Mouse (Mus musculus) liver, embryonic 15.5 days (tissue): ENCODE measurements around the gene Eef1g. TPM values are rescaled to one million over a fixed set of nuclear protein-coding genes. Genes with fewer than 3 reads are reported as not detected.

Source experiments
- ATAC-seq: fragments of 200-750 bp; cut with Nextera tagmentation; 2 replicates; pipeline ENCODE4 v1.8.0; 2017; ENCODE audit warnings: moderate number of reproducible peaks, mild to moderate bottlenecking, moderate library complexity; ENCODE audit not compliant: insufficient read depth
- H3K27ac ChIP-seq: fragments of 300-500 bp; sonication (generic); replicated peaks from 2 replicates; pipeline ENCODE4 v1.5.1; 2015; ENCODE audit warnings: mild to moderate bottlenecking, inconsistent platforms
- H3K27me3 ChIP-seq: fragments of 300-500 bp; sonication (generic); 2 replicates; pipeline ENCODE4 v1.6.1; 2015; ENCODE audit warnings: mild to moderate bottlenecking, inconsistent platforms
- H3K36me3 ChIP-seq: fragments of 300-500 bp; sonication (generic); replicated peaks from 2 replicates; pipeline ENCODE4 v1.6.1; 2015; ENCODE audit warnings: moderate library complexity, mild to moderate bottlenecking, inconsistent platforms
- H3K4me1 ChIP-seq: fragments of 300-500 bp; sonication (generic); replicated peaks from 2 replicates; pipeline ENCODE4 v1.6.1; 2015; ENCODE audit warnings: inconsistent platforms
- H3K4me2 ChIP-seq: fragments of 300-500 bp; sonication (generic); 2 replicates; pipeline ENCODE4 v1.6.1; 2015; ENCODE audit warnings: moderate library complexity, mild to moderate bottlenecking, inconsistent platforms
- H3K4me3 ChIP-seq: fragments of 300-500 bp; sonication (generic); replicated peaks from 2 replicates; pipeline ENCODE4 v1.5.1; 2015; ENCODE audit warnings: mild to moderate bottlenecking, inconsistent platforms
- H3K9ac ChIP-seq: fragments of 300-500 bp; sonication (generic); 2 replicates; pipeline ENCODE4 v1.6.1; 2015; ENCODE audit warnings: moderate library complexity, mild to moderate bottlenecking, inconsistent platforms
- H3K9me3 ChIP-seq: fragments of 300-500 bp; sonication (generic); replicated peaks from 2 replicates; pipeline ENCODE4 v1.6.1; 2016; ENCODE audit warnings: inconsistent platforms
- WGBS: fragments of 180-500 bp; shearing (Covaris S2); methylation state at CpG from one replicate; pipeline ENCODE4 v1.1.7; 2015; ENCODE audit warnings: mixed read lengths; ENCODE audit not compliant: insufficient replicate concordance; 5-methylcytosine and 5-hydroxymethylcytosine counted together
- polyA plus RNA-seq: library from polyadenylated mRNA; unstranded; fragments of >200 nt; fragmentation: Nextera tagmentation; extraction: Ambion mirVana; gene quantifications from 2 replicates; pipeline ENCODE4 v1.2.1, GENCODE M21; 2015

The Eef1g gene
- polyA plus RNA-seq, 1 experiment from 2014 or later = 180 TPM

DNA sequence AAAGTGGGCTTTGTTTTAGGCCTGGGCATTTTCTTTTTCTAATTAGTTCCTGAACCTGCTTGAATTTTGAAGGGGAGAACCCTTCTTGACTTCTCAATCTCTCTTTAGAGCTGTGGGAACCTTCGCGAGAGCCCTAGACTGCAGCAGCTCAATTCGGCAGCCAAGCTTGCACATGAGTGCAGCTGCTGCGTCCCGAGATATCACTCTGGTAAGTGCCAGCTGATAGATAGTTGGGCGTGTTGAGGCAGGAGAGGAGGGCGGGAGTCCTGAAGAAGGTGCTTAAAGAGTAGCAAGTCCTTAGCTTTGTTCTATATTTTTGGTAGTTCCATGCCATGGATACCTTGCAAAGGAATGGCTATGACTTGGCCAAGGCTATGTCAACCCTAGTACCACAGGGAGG is 19.9 kb upstream of the Eef1g start:
- 32% methylated on average over 7 of the region's 7 CpGs for WGBS
- Histone ChIP-seq H3K9me3 (no peaks in the 10 kb centered on the region), H3K9ac (no peak overlapping the region), H3K4me3 (no peak overlapping the region; the same call in 1 of the 2 replicates), H3K4me2 (peak overlapping the region; percentile 85), H3K27me3 (no peaks in the 10 kb centered on the region), H3K27ac (peak overlapping the region; percentile 77), H3K36me3 (peaks cover 85% of the 10 kb centered on the region), H3K4me1 (peaks cover 60% of the 10 kb centered on the region)
- ATAC-seq = peak; percentile 35; the same call in 1 of the 2 replicates

GRCm38 (mm10) chr19:8950190-8950589 is 16.7 kb upstream of the Eef1g start:
- Histone ChIP-seq H3K4me3 (no peak overlapping the region), H3K27ac (no peak overlapping the region), H3K9ac (no peak overlapping the region), H3K4me2 (no peak overlapping the region), H3K9me3 (no peaks in the 10 kb centered on the region), H3K36me3 (peaks cover 81% of the 10 kb centered on the region), H3K4me1 (peaks cover 62% of the 10 kb centered on the region), H3K27me3 (no peaks in the 10 kb centered on the region)
- no peak for ATAC-seq
- WGBS = 70% methylated on average over 5 of the region's 5 CpGs

- 82% methylated on average over 9 of the region's 9 CpGs for WGBS
- H3K9ac ChIP-seq = no peak overlapping the region
- H3K4me2 ChIP-seq = peak overlapping the region; percentile 90
- H3K9me3 ChIP-seq = no peaks in the 10 kb centered on the region
- ATAC-seq = no peak
- H3K27ac ChIP-seq = peak overlapping the region; percentile 83; the same call in 1 of the 2 replicates
- H3K27me3 ChIP-seq = no peaks in the 10 kb centered on the region
- H3K4me1 ChIP-seq = peaks cover 48% of the 10 kb centered on the region
- H3K4me3 ChIP-seq = no peak overlapping the region
- H3K36me3 ChIP-seq = peaks cover 76% of the 10 kb centered on the region
These were observed 14.6 kb upstream of the Eef1g start for GRCm38 (mm10) chr19:8952241-8952640.

DNA sequence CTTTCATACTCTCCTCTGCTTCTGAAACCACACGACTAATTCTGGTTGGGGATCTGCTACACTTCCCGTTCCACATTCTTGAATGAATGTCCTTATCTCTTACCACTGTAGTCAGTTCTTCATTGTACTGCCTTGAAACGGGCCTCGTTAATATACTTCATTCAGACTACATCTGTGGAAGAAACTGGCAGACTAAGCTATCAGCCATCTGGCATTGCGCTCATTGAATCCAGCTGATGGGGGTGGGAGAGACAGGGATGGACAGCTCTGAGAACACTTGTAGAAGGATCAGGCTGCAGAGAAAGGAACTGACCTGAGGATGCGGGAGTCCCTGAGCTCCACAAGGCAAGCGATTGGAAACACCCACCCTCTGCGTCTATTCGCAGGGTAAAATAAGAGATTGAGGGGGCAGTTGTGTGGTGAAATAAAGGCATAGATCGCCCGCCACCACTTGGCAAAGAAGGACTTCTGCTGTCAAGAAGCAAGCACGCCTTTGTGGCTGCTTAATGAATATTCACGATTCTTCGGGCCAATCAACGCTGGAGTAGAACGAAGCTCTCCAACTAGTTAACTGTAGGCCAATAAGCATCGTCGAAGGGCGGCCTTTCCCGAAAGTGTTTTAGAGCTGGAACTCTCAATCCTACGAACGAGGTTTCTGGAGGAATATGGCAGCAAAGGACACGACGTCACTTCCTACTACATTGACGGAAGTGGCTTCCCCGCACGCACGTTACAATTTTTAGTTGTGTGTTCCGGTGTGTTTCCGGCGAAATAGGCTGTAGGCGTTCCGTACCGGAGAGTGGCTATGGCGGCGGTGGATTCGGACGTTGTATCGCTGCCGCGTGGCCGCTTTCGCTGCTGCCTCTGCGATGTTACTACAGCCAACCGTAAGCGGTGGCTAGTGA is 13.5 kb upstream of the Eef1g start, which contains the start of gene Tut1:
Gene Tut1, plus strand, starts transcription at position 713 of the 905 bp plus-strand sequence.
- Histone ChIP-seq H3K9ac (peak within 1 kb of the TSS; percentile 65), H3K9me3 (no peaks in the 10 kb centered on the region), H3K4me3 (peak within 1 kb of the TSS; percentile 80), H3K4me2 (peak within 1 kb of the TSS; percentile 90), H3K36me3 (peaks cover 73% of the 10 kb centered on the region), H3K27ac (peak within 1 kb of the TSS; percentile 83), H3K27me3 (no peaks in the 10 kb centered on the region), H3K4me1 (peaks cover 39% of the 10 kb centered on the region)
- WGBS = under 1% methylated on average over 46 of the region's 46 CpGs
- peak; percentile 90 for ATAC-seq

GRCm38 (mm10) chr19:8954171-8954570 is 12.7 kb upstream of the Eef1g start:
- H3K4me2 ChIP-seq = peak overlapping the region; percentile 90
- peaks cover 72% of the 10 kb centered on the region for H3K36me3 ChIP-seq
- H3K4me3 ChIP-seq = peak overlapping the region; percentile 80
- peak overlapping the region; percentile 83 for H3K27ac ChIP-seq
- ATAC-seq = no peak
- H3K9ac ChIP-seq = peak overlapping the region; percentile 65
- H3K4me1 ChIP-seq = peaks cover 39% of the 10 kb centered on the region
- H3K27me3 ChIP-seq = no peaks in the 10 kb centered on the region
- H3K9me3 ChIP-seq = no peaks in the 10 kb centered on the region
- 1% methylated on average over 9 of the region's 9 CpGs for WGBS

- no peaks in the 10 kb centered on the region for H3K9me3 ChIP-seq
- H3K27me3 ChIP-seq = no peaks in the 10 kb centered on the region
- no peak overlapping the region for H3K4me3 ChIP-seq
- H3K4me1 ChIP-seq = peaks cover 19% of the 10 kb centered on the region
- WGBS = 59% methylated on average over 2 of the region's 2 CpGs
- H3K9ac ChIP-seq = no peak overlapping the region
- no peak for ATAC-seq
- H3K4me2 ChIP-seq = no peak overlapping the region
- H3K27ac ChIP-seq = no peak overlapping the region
- peaks cover 84% of the 10 kb centered on the region for H3K36me3 ChIP-seq
These were observed 4.6 kb upstream of the Eef1g start for GRCm38 (mm10) chr19:8962256-8962655.

DNA sequence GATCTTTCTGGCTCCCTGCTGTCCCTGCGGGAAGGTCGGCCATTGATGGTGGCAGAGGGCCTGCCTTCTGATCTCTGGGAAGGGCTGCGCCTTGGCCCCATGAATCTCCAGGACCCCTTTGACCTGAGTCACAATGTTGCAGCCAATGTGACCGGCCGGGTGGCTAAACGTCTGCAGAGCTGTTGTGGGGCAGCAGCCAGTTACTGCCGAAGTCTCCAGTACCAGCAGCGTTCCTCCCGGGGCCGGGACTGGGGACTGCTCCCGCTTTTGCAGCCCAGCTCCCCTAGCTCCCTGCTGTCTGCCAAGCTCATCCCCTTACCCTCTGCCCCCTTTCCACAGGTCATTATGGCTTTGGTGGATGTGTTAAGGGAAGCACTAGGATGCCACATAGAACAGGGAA is 1.8 kb upstream of the Eef1g start:
- Histone ChIP-seq H3K9me3 (no peaks in the 10 kb centered on the region), H3K4me1 (peaks cover 39% of the 10 kb centered on the region), H3K9ac (no peak overlapping the region), H3K4me2 (no peak overlapping the region), H3K4me3 (no peak overlapping the region), H3K27me3 (no peaks in the 10 kb centered on the region), H3K36me3 (peaks cover 74% of the 10 kb centered on the region), H3K27ac (no peak overlapping the region)
- no peak for ATAC-seq
- 87% methylated on average over 11 of the region's 11 CpGs for WGBS

DNA sequence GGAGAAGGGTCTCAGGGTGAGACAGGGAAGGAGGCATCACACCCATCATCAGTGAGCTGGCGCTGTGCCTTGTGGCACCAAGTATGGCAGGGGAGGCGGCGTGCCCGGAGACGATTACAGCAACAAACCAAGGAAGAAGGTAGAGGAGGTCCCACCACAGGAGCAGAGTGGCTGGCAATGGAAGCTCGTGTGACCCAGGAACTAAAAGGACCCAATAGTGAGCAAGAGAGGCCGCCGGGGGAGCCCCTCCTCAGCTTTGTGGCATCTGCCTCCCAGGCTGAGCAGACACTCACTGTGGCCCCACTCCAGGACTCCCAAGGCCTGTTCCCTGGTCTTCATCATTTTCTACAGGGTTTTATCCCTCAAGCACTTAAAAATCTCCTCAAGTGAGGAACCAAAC is 1.1 kb upstream of the Eef1g start:
- 72% methylated on average over 8 of the region's 8 CpGs for WGBS
- peak overlapping the region; percentile 74 for H3K4me2 ChIP-seq

GRCm38 (mm10) chr19:8966198-8966589 is 647 bp upstream of the Eef1g start:
- ATAC-seq = no peak
- Histone ChIP-seq H3K27me3 (no peaks in the 10 kb centered on the region), H3K27ac (peak overlapping the region; percentile 86), H3K36me3 (peaks cover 74% of the 10 kb centered on the region), H3K9ac (peak overlapping the region; percentile 70), H3K4me2 (peak overlapping the region; percentile 74), H3K9me3 (no peaks in the 10 kb centered on the region), H3K4me1 (peaks cover 41% of the 10 kb centered on the region), H3K4me3 (peak overlapping the region; percentile 80)
- WGBS = 42% methylated on average over 5 of the region's 5 CpGs

More for the DNA sequence above, 1.1 kb upstream of the Eef1g start:
- no peaks in the 10 kb centered on the region for H3K27me3 ChIP-seq
- H3K27ac ChIP-seq = peak overlapping the region; percentile 86
- no peak for ATAC-seq
- peaks cover 41% of the 10 kb centered on the region for H3K4me1 ChIP-seq
- H3K9ac ChIP-seq = peak overlapping the region; percentile 70
- H3K9me3 ChIP-seq = no peaks in the 10 kb centered on the region
- H3K4me3 ChIP-seq = peak overlapping the region; percentile 80
- peaks cover 74% of the 10 kb centered on the region for H3K36me3 ChIP-seq

- no peaks in the 10 kb centered on the region for H3K9me3 ChIP-seq
- peaks cover 41% of the 10 kb centered on the region for H3K4me1 ChIP-seq
- 0% methylated on average over 8 of the region's 8 CpGs for WGBS
- H3K27ac ChIP-seq = peak overlapping the region; percentile 88
- H3K9ac ChIP-seq = peak overlapping the region; percentile 80
- H3K4me3 ChIP-seq = peak overlapping the region; percentile 80
- ATAC-seq = no peak
- peaks cover 74% of the 10 kb centered on the region for H3K36me3 ChIP-seq
- H3K27me3 ChIP-seq = no peaks in the 10 kb centered on the region
- peak overlapping the region; percentile 95 for H3K4me2 ChIP-seq
These were observed 517 bp downstream of the Eef1g start for GRCm38 (mm10) chr19:8967373-8967743.

- Histone ChIP-seq H3K27ac (peak overlapping the region; percentile 88), H3K9ac (peak overlapping the region; percentile 80), H3K4me1 (peaks cover 41% of the 10 kb centered on the region), H3K27me3 (no peaks in the 10 kb centered on the region), H3K36me3 (peaks cover 74% of the 10 kb centered on the region), H3K9me3 (no peaks in the 10 kb centered on the region), H3K4me2 (peak overlapping the region; percentile 95), H3K4me3 (peak overlapping the region; percentile 80)
- no peak for ATAC-seq
- WGBS = under 1% methylated on average over 9 of the region's 9 CpGs
These were observed 1.1 kb downstream of the Eef1g start for GRCm38 (mm10) chr19:8967893-8968292.
